Comparison of ENCODE assay signal across 9 mouse cellular contexts in genomic region chr11:78771751-78772283, GRCm38 (mm10). TPM values are rescaled to one million over a fixed set of nuclear protein-coding genes. Genes with fewer than 3 reads are reported as not detected.
DNase-seq lines count a peak whose midpoint lies in the region; ATAC-seq and TF ChIP-seq lines count a peak whose summit lies in the region.
"Had no signal": no experiment of that assay in that cellular context is flagged by ENCODE, and none has a peak within 500 bp of the region (broad histone marks: within the 10 kb centered on the region; RNA-seq: fewer than 3 reads in every experiment).

No protein-coding gene starts in this region.

- 42% methylated on average over 11 of the region's 11 CpGs for WGBS in heart, embryonic 12.5 days
- 63% methylated on average over 11 of the region's 11 CpGs for WGBS in intestine, postnatal 0 days
- WGBS in forebrain, embryonic 14.5 days = 74% methylated on average over 11 of the region's 11 CpGs
- WGBS in hindbrain, postnatal 0 days = 71% methylated on average over 11 of the region's 11 CpGs

- peak; percentile 68; the same call in 1 of the 2 replicates for ATAC-seq in heart, embryonic 12.5 days (ENCODE audit: insufficient number of reproducible peaks, low FRiP score)
- ATAC-seq in erythroblast, adult 5-6 weeks (replicated peaks; ENCODE audit: low FRiP score, poor library complexity, severe bottlenecking) = 0 out of 2 replicates have a peak, but pooled peaks have one; percentile 38
- ATAC-seq in intestine, postnatal 0 days = no peak
- no peak for ATAC-seq in forebrain, embryonic 14.5 days
- ATAC-seq in hindbrain, postnatal 0 days = no peak

- intact Hi-C loops in left cerebral cortex, postnatal 36 days (cut with DNase I) = no loop called here

- no peak overlapping the region for H3K4me3 ChIP-seq in heart, embryonic 12.5 days
- H3K4me3 ChIP-seq in intestine, postnatal 0 days (ENCODE audit: low read depth, low read length) = no peak overlapping the region
- H3K4me3 ChIP-seq in forebrain, embryonic 14.5 days (ENCODE audit: low read depth, low read length) = no peak overlapping the region
- H3K4me3 ChIP-seq in hindbrain, postnatal 0 days (ENCODE audit: low read length) = no peak overlapping the region
- H3K4me3 ChIP-seq: erythroblast, embryonic 14.5 days had no signal

- H3K27ac ChIP-seq in heart, embryonic 12.5 days (ENCODE audit: poor library complexity, severe bottlenecking) = 0 out of 2 replicates have a peak overlapping the region, but pooled peaks have one; percentile 23
- no peak overlapping the region for H3K27ac ChIP-seq in intestine, postnatal 0 days (ENCODE audit: low read depth, low read length)
- no peak overlapping the region for H3K27ac ChIP-seq in forebrain, embryonic 14.5 days (ENCODE audit: low read depth, low read length)
- no peak overlapping the region for H3K27ac ChIP-seq in hindbrain, postnatal 0 days

- no peak overlapping the region for H3K9ac ChIP-seq in heart, embryonic 12.5 days
- no peak overlapping the region for H3K9ac ChIP-seq in intestine, postnatal 0 days (ENCODE audit: low read depth, low read length)
- no peak overlapping the region for H3K9ac ChIP-seq in forebrain, embryonic 14.5 days (ENCODE audit: low read length)
- no peak overlapping the region for H3K9ac ChIP-seq in hindbrain, postnatal 0 days (replicated peaks; ENCODE audit: low read length)

- no peak for DNase-seq in heart, adult 9 months (ENCODE audit: low spot score in 2 of 2)
- peak; percentile 80 to 87 for DNase-seq in left cerebral cortex, postnatal 36 days (ENCODE audit: low spot score in 2 of 2)
- peak; percentile 55 for DNase-seq in right cerebral cortex, postnatal 14 days
- no peak for DNase-seq in forebrain, embryonic 14.5 days (ENCODE audit: low spot score)
- no peak for DNase-seq in hindbrain, postnatal 0 days (ENCODE audit: low spot score)

- no peak overlapping the region for H3K4me2 ChIP-seq in heart, embryonic 12.5 days
- H3K4me2 ChIP-seq in intestine, postnatal 0 days (replicated peaks; ENCODE audit: low read depth) = no peak overlapping the region
- no peak overlapping the region for H3K4me2 ChIP-seq in forebrain, embryonic 14.5 days (ENCODE audit: low read length)
- no peak overlapping the region for H3K4me2 ChIP-seq in hindbrain, postnatal 0 days (ENCODE audit: low read depth, low read length)

- H3K4me1 ChIP-seq in heart, embryonic 12.5 days (replicated peaks) = peaks cover 16% of the 10 kb centered on the region
- H3K4me1 ChIP-seq in intestine, postnatal 0 days (replicated peaks; ENCODE audit: control insufficient read depth, insufficient read depth, low read length) = no peaks in the 10 kb centered on the region; the same call in 1 of the 2 replicates
- peaks cover 6% of the 10 kb centered on the region for H3K4me1 ChIP-seq in forebrain, embryonic 14.5 days (ENCODE audit: control insufficient read depth, insufficient read depth, low read length)
- H3K4me1 ChIP-seq in hindbrain, postnatal 0 days (ENCODE audit: insufficient read depth, low read length) = no peaks in the 10 kb centered on the region; the same call in none of the 2 replicates

- no peaks in the 10 kb centered on the region for H3K36me3 ChIP-seq in heart, embryonic 12.5 days
- H3K36me3 ChIP-seq in intestine, postnatal 0 days (ENCODE audit: control insufficient read depth, insufficient read depth) = no peaks in the 10 kb centered on the region
- H3K36me3 ChIP-seq in forebrain, embryonic 14.5 days (ENCODE audit: control insufficient read depth, insufficient read depth, low read length) = no peaks in the 10 kb centered on the region
- H3K36me3 ChIP-seq in hindbrain, postnatal 0 days (ENCODE audit: insufficient read depth, low read length) = no peaks in the 10 kb centered on the region

- H3K27me3 ChIP-seq in heart, embryonic 12.5 days (replicated peaks) = no peaks in the 10 kb centered on the region
- no peaks in the 10 kb centered on the region for H3K27me3 ChIP-seq in intestine, postnatal 0 days (replicated peaks; ENCODE audit: control insufficient read depth, insufficient read depth, low read length)
- no peaks in the 10 kb centered on the region for H3K27me3 ChIP-seq in forebrain, embryonic 14.5 days (replicated peaks; ENCODE audit: control insufficient read depth, insufficient read depth, low read length)
- no peaks in the 10 kb centered on the region for H3K27me3 ChIP-seq in hindbrain, postnatal 0 days (ENCODE audit: insufficient read depth, low read length)

- H3K9me3 ChIP-seq in heart, embryonic 12.5 days (replicated peaks) = no peaks in the 10 kb centered on the region
- no peaks in the 10 kb centered on the region for H3K9me3 ChIP-seq in intestine, postnatal 0 days (ENCODE audit: control insufficient read depth)
- H3K9me3 ChIP-seq in forebrain, embryonic 14.5 days (replicated peaks; ENCODE audit: control insufficient read depth, low read length) = no peaks in the 10 kb centered on the region
- H3K9me3 ChIP-seq in hindbrain, postnatal 0 days (ENCODE audit: low read length) = no peaks in the 10 kb centered on the region

- no peak for TF ChIP-seq CTCF in intestine, postnatal 0 days (IDR thresholded peaks at IDR 0.05; ENCODE audit: low read depth)
- no peak for TF ChIP-seq CTCF in hindbrain, postnatal 0 days (IDR thresholded peaks at IDR 0.05; ENCODE audit: low read depth)

RNA-seq across cellular contexts. Expression of gene Ccnq, which starts 20.3 kb away (rescaled TPM):
- 25.2 and 28.1 TPM in 2 replicates for polyA plus RNA-seq in heart, embryonic 12.5 days (2016; fragmentation: Nextera tagmentation; extraction: Ambion mirVana)
- 4.6 and 16.7 TPM in 2 replicates for total RNA-seq in erythroblast, adult 5-6 weeks (2015; ENCODE audit: low replicate concordance)
- 4.7 and 6.6 TPM in 2 replicates for total RNA-seq in erythroblast, adult 5-6 weeks (2017; ENCODE audit: low replicate concordance)
- total RNA-seq in left cerebral cortex, postnatal 36 days (2021) = 10 to 100 TPM; 15.9 to 16.8 TPM
- 32.0 and 33.4 TPM in 2 replicates for polyA plus RNA-seq in intestine, postnatal 0 days (2015; fragmentation: Nextera tagmentation; extraction: Ambion mirVana)
- 40.7 and 48.9 TPM in 2 replicates for polyA plus RNA-seq in forebrain, embryonic 14.5 days (2014; fragmentation: Nextera tagmentation; extraction: Ambion mirVana)
- 35.9 and 39.0 TPM in 2 replicates for total RNA-seq in hindbrain, postnatal 0 days (2014; rRNA removed)
- polyA plus RNA-seq in hindbrain, postnatal 0 days (2015; fragmentation: Nextera tagmentation; extraction: Ambion mirVana) = 35.4 and 37.5 TPM in 2 replicates

RNA-seq across cellular contexts. Expression of gene Lyrm9, which starts 54.6 kb away (rescaled TPM):
- 33.5 and 35.9 TPM in 2 replicates for polyA plus RNA-seq in heart, embryonic 12.5 days (2016; fragmentation: Nextera tagmentation; extraction: Ambion mirVana)
- total RNA-seq in erythroblast, adult 5-6 weeks (2015; ENCODE audit: low replicate concordance) = 6.0 and 12.5 TPM in 2 replicates
- 8.1 and 10.9 TPM in 2 replicates for total RNA-seq in erythroblast, adult 5-6 weeks (2017; ENCODE audit: low replicate concordance)
- 10 to 100 TPM; 25.9 to 29.8 TPM for total RNA-seq in left cerebral cortex, postnatal 36 days (2021)
- polyA plus RNA-seq in intestine, postnatal 0 days (2015; fragmentation: Nextera tagmentation; extraction: Ambion mirVana) = 15.6 and 20.4 TPM in 2 replicates
- 21.8 and 22.1 TPM in 2 replicates for polyA plus RNA-seq in forebrain, embryonic 14.5 days (2014; fragmentation: Nextera tagmentation; extraction: Ambion mirVana)
- 17.5 and 44.2 TPM in 2 replicates for total RNA-seq in hindbrain, postnatal 0 days (2014; rRNA removed)
- 48.5 and 51.6 TPM in 2 replicates for polyA plus RNA-seq in hindbrain, postnatal 0 days (2015; fragmentation: Nextera tagmentation; extraction: Ambion mirVana)

Comparison
In these comparisons a context has a peak if more than half of its experiments do, and no peak if none do; other contexts are left out.
1. ATAC-seq: peak in heart, embryonic 12.5 days (single experiment) and erythroblast, adult 5-6 weeks (single experiment); none in intestine, postnatal 0 days (single experiment), forebrain, embryonic 14.5 days (single experiment) and hindbrain, postnatal 0 days (single experiment).
2. DNase-seq: peak in left cerebral cortex, postnatal 36 days (2 of 2) and right cerebral cortex, postnatal 14 days (single experiment); none in heart, adult 9 months (0 of 2), forebrain, embryonic 14.5 days (single experiment) and hindbrain, postnatal 0 days (single experiment).